Mouse (Mus musculus) liver, embryonic 13.5 days (tissue): ENCODE measurements around the gene Zfp970. TPM values are rescaled to one million over a fixed set of nuclear protein-coding genes. Genes with fewer than 3 reads are reported as not detected.
"Not testable (repeated sequence)": the region's sequence is repeated elsewhere in the genome, so short reads cannot be mapped to it uniquely, and the experiment has no call there.

Source experiments
- ATAC-seq: fragments of 200-750 bp; cut with Nextera tagmentation; 2 replicates; pipeline ENCODE4 v1.8.0; 2017; ENCODE audit warnings: low read depth, mild to moderate bottlenecking, moderate number of reproducible peaks, moderate library complexity
- DNase-seq: peaks from one replicate; pipeline ENCODE4 v3.0.0; 2022
- H3K27ac ChIP-seq: fragments of 300-500 bp; sonication (generic); 2 replicates; pipeline ENCODE4 v1.5.1; 2015; ENCODE audit warnings: moderate library complexity, mild to moderate bottlenecking, inconsistent platforms
- H3K27me3 ChIP-seq: fragments of 300-500 bp; sonication (generic); 2 replicates; pipeline ENCODE4 v1.6.1; 2015; ENCODE audit warnings: mild to moderate bottlenecking, inconsistent platforms
- H3K36me3 ChIP-seq: fragments of 300-500 bp; sonication (generic); 2 replicates; pipeline ENCODE4 v1.6.1; 2015; ENCODE audit warnings: mild to moderate bottlenecking, inconsistent platforms
- H3K4me1 ChIP-seq: fragments of 300-500 bp; sonication (generic); replicated peaks from 2 replicates; pipeline ENCODE4 v1.6.1; 2015; ENCODE audit warnings: inconsistent platforms
- H3K4me2 ChIP-seq: fragments of 300-500 bp; sonication (generic); 2 replicates; pipeline ENCODE4 v1.6.1; 2015; ENCODE audit warnings: inconsistent platforms, mild to moderate bottlenecking, moderate library complexity
- H3K4me3 ChIP-seq: fragments of 300-500 bp; sonication (generic); replicated peaks from 2 replicates; pipeline ENCODE4 v1.5.1; 2015; ENCODE audit warnings: mild to moderate bottlenecking, inconsistent platforms
- H3K9ac ChIP-seq: fragments of 300-500 bp; sonication (generic); 2 replicates; pipeline ENCODE4 v1.6.1; 2015; ENCODE audit warnings: mild to moderate bottlenecking, inconsistent platforms
- H3K9me3 ChIP-seq: fragments of 300-500 bp; sonication (generic); replicated peaks from 2 replicates; pipeline ENCODE4 v1.6.1; 2016; ENCODE audit warnings: inconsistent platforms
- WGBS: fragments of 180-500 bp; shearing (Covaris S2); methylation state at CpG from one replicate; pipeline ENCODE4 v1.1.7; 2015; ENCODE audit not compliant: insufficient replicate concordance; 5-methylcytosine and 5-hydroxymethylcytosine counted together
- polyA plus RNA-seq: library from polyadenylated mRNA; unstranded; fragments of >200 nt; fragmentation: Nextera tagmentation; extraction: Ambion mirVana; gene quantifications from 2 replicates; pipeline ENCODE4 v1.2.1, GENCODE M21; 2015

The Zfp970 gene
- polyA plus RNA-seq, 1 experiment from 2014 or later = 2.5 TPM

DNA sequence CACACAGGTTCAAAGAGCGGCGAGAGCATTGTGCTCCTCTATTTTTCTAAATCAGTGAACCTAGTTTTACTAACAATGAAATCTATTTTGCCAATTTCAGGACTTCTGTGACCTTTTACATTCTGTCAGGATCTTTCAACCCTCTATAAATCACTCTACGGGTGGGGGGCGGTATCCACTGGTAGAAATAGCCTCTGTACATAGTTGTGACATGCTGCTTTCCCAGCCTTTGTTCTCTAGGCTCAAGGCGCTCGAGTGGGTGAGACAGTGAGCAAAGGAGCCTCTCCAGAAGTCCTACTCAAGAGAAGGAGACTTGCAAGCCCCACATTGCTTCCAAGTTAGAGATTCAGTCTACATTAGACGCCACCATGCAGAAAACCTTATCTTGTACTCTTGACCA is 53.8 kb downstream of the Zfp970 start:
- ATAC-seq, H3K27me3 ChIP-seq, H3K36me3 ChIP-seq, DNase-seq, H3K4me3 ChIP-seq, H3K9ac ChIP-seq, H3K4me1 ChIP-seq, H3K27ac ChIP-seq, H3K9me3 ChIP-seq, H3K4me2 ChIP-seq: not testable (repeated sequence)
- 62% methylated on average over 7 of the region's 7 CpGs for WGBS

DNA sequence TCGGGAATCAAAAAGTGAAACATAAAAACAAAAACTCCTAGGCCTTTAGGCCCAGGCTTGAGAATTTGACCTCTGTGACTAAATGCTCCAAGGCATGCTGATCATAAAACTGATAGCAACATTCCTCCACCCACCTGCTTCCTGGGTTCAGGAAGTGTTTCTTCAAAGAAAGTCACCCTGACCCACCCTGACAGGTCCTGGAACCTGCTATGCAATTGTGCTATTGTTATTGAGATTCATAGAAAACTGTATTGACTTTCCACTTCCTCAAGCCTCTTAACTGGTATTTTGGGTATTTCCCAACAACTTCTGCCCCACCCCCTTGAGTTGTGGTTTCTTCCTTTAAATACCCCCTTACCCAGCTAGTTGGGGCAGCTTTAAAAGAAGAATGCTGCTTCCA is 54.4 kb downstream of the Zfp970 start:
- not testable (repeated sequence) for ATAC-seq, H3K27me3 ChIP-seq, H3K4me1 ChIP-seq, H3K9me3 ChIP-seq, H3K9ac ChIP-seq, H3K27ac ChIP-seq, H3K4me3 ChIP-seq, H3K4me2 ChIP-seq, H3K36me3 ChIP-seq, DNase-seq
- WGBS = 48% methylated on average over 1 of the region's 1 CpGs

GRCm38 (mm10) chr2:177520035-177520434 is 55.5 kb downstream of the Zfp970 start:
- peaks cover 10% of the 10 kb centered on the region; the same call in 1 of the 2 replicates for H3K9me3 ChIP-seq
- H3K27ac ChIP-seq = no peak overlapping the region
- no peak overlapping the region for H3K9ac ChIP-seq
- no peak overlapping the region for H3K4me2 ChIP-seq
- H3K27me3 ChIP-seq = no peaks in the 10 kb centered on the region
- DNase-seq (no peak), ATAC-seq (no peak)
- H3K4me3 ChIP-seq = no peak overlapping the region
- no peaks in the 10 kb centered on the region for H3K36me3 ChIP-seq
- 58% methylated on average over 8 of the region's 8 CpGs for WGBS
- H3K4me1 ChIP-seq = no peaks in the 10 kb centered on the region

DNA sequence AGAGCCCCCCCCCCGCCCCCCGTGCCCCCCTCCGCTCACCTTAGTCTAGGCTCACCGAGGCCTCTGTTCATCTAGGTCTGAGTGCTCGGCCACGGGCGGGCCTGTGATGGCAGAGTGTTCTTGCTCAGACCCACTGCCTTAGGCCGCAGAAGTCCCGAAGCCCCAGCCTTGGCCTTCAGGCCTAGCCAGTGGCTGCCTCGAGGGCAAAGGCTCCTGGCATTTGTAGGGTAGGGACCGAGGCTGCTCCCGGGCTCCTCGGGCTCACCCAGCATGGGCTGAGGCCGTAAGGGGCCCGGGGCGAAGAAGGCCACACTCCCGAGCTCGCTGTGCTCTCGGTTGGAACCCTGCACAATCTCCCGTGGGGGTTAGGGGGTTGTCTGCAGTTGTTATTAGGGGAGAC is 58.5 kb downstream of the Zfp970 start:
- H3K4me1 ChIP-seq = no peaks in the 10 kb centered on the region
- no peak overlapping the region for H3K4me2 ChIP-seq
- no peak overlapping the region for H3K4me3 ChIP-seq
- ATAC-seq = no peak
- no peak for DNase-seq
- H3K27me3 ChIP-seq = no peaks in the 10 kb centered on the region
- H3K9me3 ChIP-seq = peaks cover 10% of the 10 kb centered on the region; the same call in 1 of the 2 replicates
- H3K9ac ChIP-seq = no peak overlapping the region
- 79% methylated on average over 20 of the region's 20 CpGs for WGBS
- H3K27ac ChIP-seq = no peak overlapping the region
- no peaks in the 10 kb centered on the region for H3K36me3 ChIP-seq

GRCm38 (mm10) chr2:177523674-177524073 is 59.1 kb downstream of the Zfp970 start:
- not testable (repeated sequence) for H3K27ac ChIP-seq, DNase-seq, ATAC-seq, H3K4me3 ChIP-seq, H3K27me3 ChIP-seq, H3K4me2 ChIP-seq, H3K36me3 ChIP-seq, H3K4me1 ChIP-seq, H3K9ac ChIP-seq, H3K9me3 ChIP-seq
- WGBS = 75% methylated on average over 6 of the region's 6 CpGs

GRCm38 (mm10) chr2:177524171-177524570 is 59.6 kb downstream of the Zfp970 start:
- H3K27ac ChIP-seq, DNase-seq, H3K4me2 ChIP-seq, H3K9me3 ChIP-seq, ATAC-seq, H3K4me1 ChIP-seq, H3K36me3 ChIP-seq, H3K27me3 ChIP-seq, H3K9ac ChIP-seq, H3K4me3 ChIP-seq: not testable (repeated sequence)
- 80% methylated on average over 16 of the region's 16 CpGs for WGBS

Other genes starting within 250 kb of the Zfp970 start
- not detected in 2 replicates for gene Gm14409, start 197.7 kb upstream of the Zfp970 start, polyA plus RNA-seq
- gene Gm14412, start 140.4 kb upstream of the Zfp970 start, polyA plus RNA-seq = not detected in 2 replicates
- 1.2 and 1.6 TPM in 2 replicates for gene Gm14418, start 66.4 kb upstream of the Zfp970 start, polyA plus RNA-seq
- 1.3 and 1.5 TPM in 2 replicates for gene Gm14403, start 33.5 kb downstream of the Zfp970 start, polyA plus RNA-seq
- not detected in 2 replicates for gene Gm14406, start 113.5 kb downstream of the Zfp970 start, polyA plus RNA-seq